Mouse (Mus musculus) brain, embryonic 18.5 days (tissue): ENCODE measurements around the gene Alox5ap.
A peak's percentile ranks its signal among the peaks of the same experiment; 100 is the strongest.

ENCODE experiments used
- DNase-seq: peaks from one replicate; pipeline ENCODE4 v3.0.0-alpha.2; 2012; ENCODE audit warnings: low read depth, low spot score

Alox5ap gene

DNA sequence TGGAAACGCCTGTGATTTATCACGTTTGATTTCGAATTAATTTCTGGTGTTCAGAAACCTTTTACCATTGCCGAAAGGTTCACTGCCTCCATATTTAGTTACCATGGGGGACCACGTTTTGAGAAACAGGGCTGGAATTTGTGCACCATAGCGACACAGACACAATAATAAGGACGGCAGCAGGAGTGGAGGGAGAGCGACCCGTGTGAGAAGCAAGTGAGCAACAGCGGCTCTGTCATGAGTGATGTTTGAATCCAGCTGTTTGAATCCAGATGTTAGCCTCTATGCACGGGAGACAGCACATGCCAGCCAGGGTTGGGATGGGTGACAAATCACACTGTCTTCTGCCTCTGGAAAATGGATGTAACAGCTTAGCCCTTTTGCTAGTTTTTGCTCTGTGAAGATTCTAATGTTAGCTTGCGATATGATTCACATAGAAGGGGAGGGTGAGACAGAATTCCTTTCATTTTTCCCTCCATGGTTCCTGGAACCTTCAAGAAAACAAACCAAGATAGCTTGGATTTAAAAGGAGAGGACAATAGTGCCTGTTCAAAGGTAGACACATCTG is 50.0 kb downstream of the Alox5ap start:
- no peak for DNase-seq

GRCm38 (mm10) chr5:149316926-149317325 is 52.4 kb downstream of the Alox5ap start:
- DNase-seq: no peak

DNA sequence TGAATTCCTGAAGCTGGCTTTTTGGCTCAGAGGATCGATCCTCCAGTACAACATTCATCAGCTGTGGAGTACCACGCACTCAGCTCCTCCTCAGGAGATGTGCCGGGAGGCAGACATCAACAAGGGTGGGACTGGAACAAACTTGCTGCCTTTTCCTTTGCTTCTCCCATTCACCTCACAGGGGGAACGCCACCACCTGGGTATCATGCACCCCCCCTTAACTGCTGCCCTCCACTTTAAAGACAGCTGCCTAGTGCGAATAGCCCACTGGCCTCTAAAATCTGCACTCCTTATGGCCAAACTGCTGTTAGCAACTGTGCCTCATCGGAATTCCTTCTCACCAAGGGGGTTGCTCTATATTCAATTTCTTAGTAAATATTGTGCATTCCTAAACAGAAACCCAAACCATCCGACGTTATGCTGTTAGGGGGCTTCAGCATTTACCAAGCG is 55.3 kb downstream of the Alox5ap start:
- no peak for DNase-seq

- DNase-seq: peak; percentile 69
Measured at GRCm38 (mm10) chr5:149320534-149321482, 56.2 kb downstream of the Alox5ap start.

DNA sequence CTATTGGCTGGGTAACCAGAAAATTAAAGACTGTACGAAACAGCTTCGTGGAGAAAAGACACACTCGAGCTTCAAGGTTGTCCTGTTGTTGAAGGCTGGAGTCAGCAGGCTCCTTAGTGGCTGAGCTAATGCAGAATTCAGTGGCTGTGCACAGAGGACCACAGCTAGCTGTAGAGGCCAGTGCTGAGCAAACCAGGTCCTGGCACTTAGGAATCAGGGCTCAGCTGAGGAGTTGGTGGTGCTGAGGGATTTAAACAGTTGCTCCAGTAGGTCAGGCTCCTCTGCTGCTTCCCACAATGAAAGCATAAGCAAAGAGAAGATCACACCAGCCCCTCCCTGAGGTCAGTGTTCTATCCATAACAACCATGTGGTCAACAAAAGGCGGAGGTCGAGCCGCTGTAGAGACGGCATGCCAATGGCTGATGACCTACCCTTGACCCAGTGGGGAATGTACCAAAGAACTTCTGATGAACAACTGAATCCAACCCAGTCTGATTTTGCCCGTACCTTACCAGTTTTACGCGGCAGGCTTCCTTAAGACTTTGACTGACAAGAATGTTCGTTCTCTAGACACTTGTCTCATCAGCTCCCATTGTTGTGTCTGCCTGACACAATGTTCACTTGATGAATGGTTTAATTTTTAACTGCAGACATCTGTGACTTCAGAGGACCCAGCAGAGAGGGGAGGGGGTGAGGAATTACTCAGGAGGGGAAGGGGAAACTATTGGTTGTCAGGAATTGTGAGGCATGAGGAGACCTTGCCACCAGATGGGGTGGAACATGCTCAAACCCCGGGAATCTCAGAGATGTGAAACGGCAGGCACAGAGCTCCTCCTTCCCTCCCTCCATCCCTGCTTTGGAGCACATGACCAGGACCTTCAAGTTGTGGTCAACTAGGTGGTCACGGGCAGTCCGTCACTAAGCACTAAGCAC is 57.6 kb downstream of the Alox5ap start:
- DNase-seq: no peak

- no peak for DNase-seq
Measured at GRCm38 (mm10) chr5:149322938-149323553, 58.5 kb downstream of the Alox5ap start.

DNA sequence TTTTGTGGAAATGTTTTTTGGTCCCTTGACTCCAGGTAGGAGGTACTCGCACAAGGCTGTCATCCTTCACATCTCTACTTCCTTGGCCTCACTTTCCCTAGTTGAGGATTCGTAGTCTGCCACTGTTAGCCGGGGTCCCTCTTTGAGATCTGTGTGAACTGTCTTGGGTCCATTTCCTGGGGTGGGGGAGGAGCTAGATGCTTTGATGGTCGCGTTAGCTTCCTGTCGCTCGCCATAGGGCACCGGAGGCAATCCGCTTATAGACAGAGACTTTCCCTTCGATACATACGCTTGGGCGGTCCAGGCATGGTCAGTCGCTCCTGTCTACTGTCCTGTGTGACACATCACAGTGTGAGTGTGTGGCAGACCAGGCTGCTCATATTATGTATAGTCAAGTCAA is 60.2 kb downstream of the Alox5ap start:
- DNase-seq: no peak

DNA sequence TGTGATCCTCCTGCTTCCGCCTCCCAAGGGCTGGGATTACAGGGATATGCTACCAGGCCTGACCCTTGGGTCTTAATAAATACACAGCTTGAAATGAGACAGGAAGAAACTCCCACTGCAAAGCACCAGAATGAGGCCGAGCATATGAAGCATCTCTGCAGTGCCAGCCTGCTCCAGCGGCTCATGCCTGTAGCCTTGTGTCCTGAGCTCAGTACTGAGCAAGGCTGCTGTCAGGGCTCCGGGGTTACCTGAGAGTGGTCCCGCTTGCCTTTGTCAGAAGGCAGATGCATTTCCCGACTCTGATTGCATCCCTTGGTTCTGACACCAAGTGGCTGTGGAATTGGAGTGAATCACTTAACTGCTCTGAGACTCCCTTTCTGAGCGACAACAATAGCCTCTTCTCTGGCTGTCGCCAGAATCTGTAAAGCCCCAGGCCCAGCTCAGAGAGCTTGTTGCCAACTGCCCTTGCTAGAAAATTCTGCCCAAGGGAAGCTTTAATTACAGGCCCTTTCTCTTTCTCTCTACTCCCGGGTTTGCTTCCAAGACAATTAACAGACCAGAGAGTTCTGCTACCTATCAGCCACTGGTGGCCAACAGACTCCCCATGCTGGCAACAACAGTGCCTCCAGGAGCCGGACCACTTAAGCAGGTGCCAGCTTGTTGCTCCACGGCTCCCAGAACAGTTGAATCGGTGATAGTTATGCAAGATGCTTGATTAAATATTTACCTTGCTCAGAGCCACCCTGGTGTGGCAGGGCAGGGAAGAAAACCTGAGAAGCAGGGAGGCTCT is 64.7 kb downstream of the Alox5ap start:
- DNase-seq: no peak

DNA sequence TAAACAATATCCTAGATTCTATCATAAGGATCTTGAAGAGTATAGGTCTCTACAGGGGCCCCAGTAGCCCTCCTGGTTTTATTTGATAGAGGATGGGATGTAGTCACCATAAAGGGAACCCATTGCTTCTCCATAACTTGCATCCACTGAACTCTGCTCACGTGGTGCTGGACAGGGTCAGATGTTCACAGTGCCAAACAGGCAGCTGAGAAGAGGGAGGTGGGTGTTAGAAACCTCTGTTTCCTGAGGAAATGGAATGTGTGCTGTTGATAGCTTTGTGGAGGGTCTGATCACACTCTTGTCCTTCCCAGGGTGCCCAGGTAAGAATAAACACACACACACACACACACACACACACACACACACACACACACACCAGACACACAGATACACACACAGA is 66.0 kb downstream of the Alox5ap start:
- no peak for DNase-seq

- DNase-seq: no peak
Measured at GRCm38 (mm10) chr5:149331407-149332143, 67.0 kb downstream of the Alox5ap start.

DNA sequence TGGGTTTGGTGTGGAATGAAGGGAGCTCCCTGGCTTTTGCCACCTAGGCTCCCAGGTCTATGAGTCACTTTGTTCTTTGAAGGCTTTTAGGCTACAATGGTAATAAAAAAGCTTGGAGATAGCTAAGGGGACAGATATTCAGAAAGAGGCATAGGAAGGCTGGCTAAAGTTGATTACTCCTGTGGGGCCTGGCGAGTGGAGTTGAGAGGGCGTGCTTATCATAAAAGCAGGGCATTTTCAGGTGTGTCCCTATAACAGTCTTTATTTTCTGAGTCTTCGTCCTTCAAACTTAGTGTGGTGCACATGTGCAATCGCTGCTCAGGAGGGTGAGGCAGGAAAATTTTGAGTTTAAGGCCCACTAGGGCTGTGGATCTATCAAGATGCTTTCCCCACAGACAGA is 68.2 kb downstream of the Alox5ap start:
- no peak for DNase-seq

DNA sequence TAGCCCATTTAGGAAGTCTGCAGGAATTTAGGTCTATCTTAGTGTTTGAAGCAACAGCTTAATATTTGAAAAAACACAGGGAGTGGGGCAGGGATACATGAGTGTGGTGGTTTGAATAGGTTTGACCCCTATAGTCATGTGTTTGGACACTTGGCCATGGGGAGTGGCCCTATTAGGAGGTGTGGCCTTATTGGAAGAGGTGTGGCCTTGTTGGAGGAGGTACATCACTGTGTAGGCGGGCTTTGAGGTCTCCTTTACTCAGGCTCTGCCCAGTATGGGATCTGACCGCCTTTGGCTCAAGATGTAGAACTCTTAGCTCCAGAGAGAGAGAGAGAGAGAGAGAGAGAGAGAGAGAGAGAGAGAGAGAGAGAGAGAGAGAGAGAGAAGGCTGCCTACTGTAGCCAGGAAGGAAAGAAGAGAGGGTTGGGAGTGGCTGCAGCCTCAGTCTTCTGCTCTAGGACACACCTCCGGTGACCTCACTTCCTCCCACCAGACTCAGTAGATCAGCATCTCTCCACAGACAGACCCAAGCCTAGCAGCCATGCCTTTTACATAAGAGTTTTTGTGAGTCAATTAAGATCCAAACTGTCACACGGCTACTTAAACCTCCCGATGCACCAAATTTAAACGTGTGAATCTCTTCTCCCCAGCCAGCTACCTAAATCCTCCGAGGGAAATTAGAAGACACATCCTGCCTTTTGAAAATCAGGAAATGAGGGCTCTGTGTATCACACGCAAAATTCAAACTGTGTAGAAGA is 69.6 kb downstream of the Alox5ap start:
- no peak for DNase-seq

GRCm38 (mm10) chr5:149335009-149335408 is 70.4 kb downstream of the Alox5ap start:
- no peak for DNase-seq

- DNase-seq: no peak
Measured at GRCm38 (mm10) chr5:149335563-149336238, 71.1 kb downstream of the Alox5ap start.

DNA sequence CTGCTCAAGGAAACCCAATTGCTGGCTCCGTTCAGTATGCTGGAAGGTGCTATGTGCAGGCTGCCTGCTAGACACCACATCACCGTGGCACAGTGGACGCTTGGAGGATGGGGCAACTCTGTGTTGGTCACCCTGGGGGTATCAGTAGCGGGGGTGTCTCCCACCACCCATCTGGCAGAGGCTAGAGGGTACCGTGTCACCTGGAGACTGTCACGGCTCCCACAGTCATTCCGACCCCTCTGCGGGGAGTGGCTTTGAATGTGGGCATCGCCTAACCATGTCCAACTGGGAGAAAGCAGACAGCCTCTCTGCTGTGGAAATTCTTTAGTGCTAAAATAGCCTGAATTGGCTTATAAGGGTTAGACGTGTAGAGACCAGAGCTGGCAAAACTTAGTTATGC is 72.6 kb downstream of the Alox5ap start:
- no peak for DNase-seq
